Mouse (Mus musculus) C2C12 (cell line): ENCODE measurements around the gene Tbc1d21.
A peak's percentile ranks its signal among the peaks of the same experiment; 100 is the strongest.

Source experiments
- CEBPB ChIP-seq: IDR thresholded peaks from one replicate; pipeline ENCODE4 v1.6.1; 2011; ENCODE audit warnings: low read depth, mild to moderate bottlenecking, control low read depth, moderate library complexity
- CTCF ChIP-seq: IDR thresholded peaks from one replicate; pipeline ENCODE4 v1.5.1; 2011; ENCODE audit not compliant: control insufficient read depth, insufficient read depth, insufficient read length
- FOSL1 ChIP-seq: IDR thresholded peaks from one replicate; pipeline ENCODE4 v1.8.0; 2011; ENCODE audit warnings: mild to moderate bottlenecking, low read length; ENCODE audit not compliant: poor library complexity, insufficient read depth, severe bottlenecking
- MAX ChIP-seq: IDR thresholded peaks from one replicate; pipeline ENCODE4 v1.6.1; 2011; ENCODE audit warnings: mild to moderate bottlenecking, control low read depth
- USF1 ChIP-seq: IDR thresholded peaks from one replicate; pipeline ENCODE4 v1.6.1; 2011; ENCODE audit warnings: low read depth, mild to moderate bottlenecking, control low read depth, moderate library complexity

DNA sequence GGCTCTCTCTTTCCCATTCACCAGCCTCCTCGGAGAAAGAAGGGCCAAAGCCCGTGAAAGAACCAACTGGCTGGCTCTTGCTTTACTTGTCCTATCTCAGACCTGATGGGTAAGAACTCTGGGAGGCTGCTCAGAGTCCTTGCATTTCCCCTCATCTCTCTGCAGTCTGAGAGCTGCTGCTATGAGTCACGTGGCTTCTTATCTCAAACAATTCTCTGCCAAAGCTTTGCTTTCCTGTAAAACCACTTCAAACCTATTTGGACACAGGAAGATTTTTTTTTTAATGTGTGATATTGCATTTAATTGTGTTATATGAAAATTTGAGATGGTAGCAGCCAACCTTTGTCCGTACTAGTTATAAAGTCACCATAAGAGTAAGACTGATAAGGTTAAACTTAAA is 34.2 kb upstream of the Tbc1d21 start:
- TF ChIP-seq CTCF (no peak), CEBPB (no peak), USF1 (peak; percentile 74), MAX (no peak), FOSL1 (no peak)
